Mouse (Mus musculus): ENCODE data around the gene Mapre1. TPM values are rescaled to one million over a fixed set of nuclear protein-coding genes. Genes with fewer than 3 reads are reported as not detected.

Gene Mapre1
- polyA plus RNA-seq, 1 experiment = 8.2 TPM

GRCm38 (mm10) chr2:153775472-153775871, 34.4 kb downstream of the Mapre1 start:
- H3K4me3 ChIP-seq (ENCODE audit: control insufficient read depth, low read depth, low read length) = no peak overlapping the region
- H3K27me3 ChIP-seq (ENCODE audit: control insufficient read depth, insufficient read depth, low read length) = no peaks in the 10 kb centered on the region
- peaks cover 15% of the 10 kb centered on the region for H3K4me1 ChIP-seq (ENCODE audit: control insufficient read depth, insufficient read depth, low read length)
- H3K36me3 ChIP-seq (ENCODE audit: control insufficient read depth, insufficient read depth, low read length) = no peaks in the 10 kb centered on the region; the same call in none of the 2 replicates
- no peak overlapping the region for H3K27ac ChIP-seq (ENCODE audit: control insufficient read depth, insufficient read depth, low read depth, low read length)
- TF ChIP-seq CTCF (IDR thresholded peaks at IDR 0.05; ENCODE audit: control insufficient read depth, insufficient read depth, insufficient replicate concordance, low read depth, low read length) (no peak), POLR2A (IDR thresholded peaks at IDR 0.05; ENCODE audit: control insufficient read depth, low read depth, low read length) (no peak)

GRCm38 (mm10) chr2:153778638-153779362, 37.7 kb downstream of the Mapre1 start:
- no peaks in the 10 kb centered on the region for H3K27me3 ChIP-seq (ENCODE audit: control insufficient read depth, insufficient read depth, low read length)
- H3K36me3 ChIP-seq (ENCODE audit: control insufficient read depth, insufficient read depth, low read length) = no peaks in the 10 kb centered on the region; the same call in none of the 2 replicates
- no peak; the same call in 1 of the 2 replicates for TF ChIP-seq CTCF (IDR thresholded peaks at IDR 0.05; ENCODE audit: control insufficient read depth, insufficient read depth, insufficient replicate concordance, low read depth, low read length)
- peak; percentile 87 for TF ChIP-seq POLR2A (IDR thresholded peaks at IDR 0.05; ENCODE audit: control insufficient read depth, low read depth, low read length)
- H3K27ac ChIP-seq (ENCODE audit: control insufficient read depth, insufficient read depth, low read depth, low read length) = peak overlapping the region; percentile 86
- H3K4me1 ChIP-seq (ENCODE audit: control insufficient read depth, insufficient read depth, low read length) = peaks cover 13% of the 10 kb centered on the region
- H3K4me3 ChIP-seq (ENCODE audit: control insufficient read depth, low read depth, low read length) = peak overlapping the region; percentile 83

DNA sequence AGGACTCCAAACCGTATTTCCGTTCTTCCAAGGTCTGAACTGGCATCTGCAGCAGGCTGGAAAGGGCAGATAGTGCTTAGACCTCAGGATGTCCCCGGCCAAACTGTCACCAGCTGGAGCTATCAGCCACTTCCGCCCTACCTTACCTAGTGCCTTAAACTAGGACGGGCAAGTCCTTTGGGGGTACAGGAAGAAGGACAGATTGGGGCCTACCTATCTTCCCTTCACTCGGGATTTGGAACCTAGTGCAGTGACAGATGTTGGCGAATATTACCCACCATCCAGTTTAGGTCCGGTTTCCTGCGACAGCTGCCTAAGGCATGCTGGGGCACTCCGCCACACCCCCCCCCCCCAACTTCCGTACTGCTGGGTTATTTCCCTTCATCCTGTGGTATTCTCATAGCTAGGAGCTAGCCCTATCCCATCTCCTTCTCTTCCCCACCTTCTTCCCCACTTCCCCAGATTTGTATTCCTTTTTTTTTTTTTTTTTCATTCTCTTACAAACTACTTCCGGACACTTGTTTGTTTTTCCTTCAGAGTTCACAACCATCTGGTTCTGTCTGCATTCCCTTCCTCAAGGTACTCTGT, 38.4 kb downstream of the Mapre1 start, which contains the start of gene Efcab8:
Gene Efcab8 (plus strand): TSS at position 538 of the 588 bp plus-strand sequence.
- Histone ChIP-seq H3K27me3 (ENCODE audit: control insufficient read depth, insufficient read depth, low read length) (no peaks in the 10 kb centered on the region), H3K4me3 (ENCODE audit: control insufficient read depth, low read depth, low read length) (peak within 1 kb of the TSS; percentile 83), H3K36me3 (ENCODE audit: control insufficient read depth, insufficient read depth, low read length) (no peaks in the 10 kb centered on the region; the same call in none of the 2 replicates), H3K27ac (ENCODE audit: control insufficient read depth, insufficient read depth, low read depth, low read length) (peak within 1 kb of the TSS; percentile 86), H3K4me1 (ENCODE audit: control insufficient read depth, insufficient read depth, low read length) (peaks cover 13% of the 10 kb centered on the region)
- TF ChIP-seq CTCF (IDR thresholded peaks at IDR 0.05; ENCODE audit: control insufficient read depth, insufficient read depth, insufficient replicate concordance, low read depth, low read length) (no peak), POLR2A (IDR thresholded peaks at IDR 0.05; ENCODE audit: control insufficient read depth, low read depth, low read length) (no peak)

- Histone ChIP-seq H3K27me3 (ENCODE audit: control insufficient read depth, insufficient read depth, low read length) (no peaks in the 10 kb centered on the region), H3K36me3 (ENCODE audit: control insufficient read depth, insufficient read depth, low read length) (no peaks in the 10 kb centered on the region; the same call in none of the 2 replicates), H3K27ac (ENCODE audit: control insufficient read depth, insufficient read depth, low read depth, low read length) (no peak overlapping the region), H3K4me3 (ENCODE audit: control insufficient read depth, low read depth, low read length) (no peak overlapping the region), H3K4me1 (ENCODE audit: control insufficient read depth, insufficient read depth, low read length) (peaks cover 13% of the 10 kb centered on the region)
- no peak for TF ChIP-seq POLR2A (IDR thresholded peaks at IDR 0.05; ENCODE audit: control insufficient read depth, low read depth, low read length)
- TF ChIP-seq CTCF (IDR thresholded peaks at IDR 0.05; ENCODE audit: control insufficient read depth, insufficient read depth, insufficient replicate concordance, low read depth, low read length) = no peak
These were observed 40.1 kb downstream of the Mapre1 start for GRCm38 (mm10) chr2:153781181-153781580.

GRCm38 (mm10) chr2:153784668-153785067, 43.6 kb downstream of the Mapre1 start:
- Histone ChIP-seq H3K4me3 (ENCODE audit: control insufficient read depth, low read depth, low read length) (no peak overlapping the region), H3K27me3 (ENCODE audit: control insufficient read depth, insufficient read depth, low read length) (no peaks in the 10 kb centered on the region), H3K4me1 (ENCODE audit: control insufficient read depth, insufficient read depth, low read length) (peaks cover 2% of the 10 kb centered on the region; the same call in 1 of the 2 replicates), H3K27ac (ENCODE audit: control insufficient read depth, insufficient read depth, low read depth, low read length) (no peak overlapping the region), H3K36me3 (ENCODE audit: control insufficient read depth, insufficient read depth, low read length) (no peaks in the 10 kb centered on the region; the same call in none of the 2 replicates)
- no peak for TF ChIP-seq POLR2A (IDR thresholded peaks at IDR 0.05; ENCODE audit: control insufficient read depth, low read depth, low read length)
- no peak for TF ChIP-seq CTCF (IDR thresholded peaks at IDR 0.05; ENCODE audit: control insufficient read depth, insufficient read depth, insufficient replicate concordance, low read depth, low read length)

DNA sequence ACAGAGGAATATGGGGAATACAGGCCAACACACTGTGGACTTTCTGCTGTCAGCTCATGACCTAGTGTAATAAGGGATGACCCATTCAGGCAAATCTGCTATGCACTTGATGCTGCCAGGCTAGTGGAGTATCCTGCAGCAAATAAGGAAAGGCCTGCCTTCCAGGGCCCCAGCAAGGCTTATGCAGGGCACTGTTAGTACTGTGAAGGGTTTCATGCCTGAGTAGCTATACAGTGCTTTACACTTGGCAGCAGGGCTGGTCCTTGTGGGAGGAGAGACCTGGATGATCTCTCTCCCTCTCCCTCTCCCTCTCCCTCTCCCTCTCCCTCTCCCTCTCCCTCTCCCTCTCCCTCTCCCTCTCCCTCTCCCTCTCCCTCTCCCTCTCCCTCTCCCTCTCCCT, 52.3 kb downstream of the Mapre1 start:
- H3K4me1 ChIP-seq (ENCODE audit: control insufficient read depth, insufficient read depth, low read length) = no peaks in the 10 kb centered on the region
- no peak for TF ChIP-seq POLR2A (IDR thresholded peaks at IDR 0.05; ENCODE audit: control insufficient read depth, low read depth, low read length)
- TF ChIP-seq CTCF (IDR thresholded peaks at IDR 0.05; ENCODE audit: control insufficient read depth, insufficient read depth, insufficient replicate concordance, low read depth, low read length) = no peak
- no peak overlapping the region for H3K27ac ChIP-seq (ENCODE audit: control insufficient read depth, insufficient read depth, low read depth, low read length)
- no peaks in the 10 kb centered on the region; the same call in 1 of the 2 replicates for H3K36me3 ChIP-seq (ENCODE audit: control insufficient read depth, insufficient read depth, low read length)
- H3K4me3 ChIP-seq (ENCODE audit: control insufficient read depth, low read depth, low read length) = no peak overlapping the region
- no peaks in the 10 kb centered on the region for H3K27me3 ChIP-seq (ENCODE audit: control insufficient read depth, insufficient read depth, low read length)

DNA sequence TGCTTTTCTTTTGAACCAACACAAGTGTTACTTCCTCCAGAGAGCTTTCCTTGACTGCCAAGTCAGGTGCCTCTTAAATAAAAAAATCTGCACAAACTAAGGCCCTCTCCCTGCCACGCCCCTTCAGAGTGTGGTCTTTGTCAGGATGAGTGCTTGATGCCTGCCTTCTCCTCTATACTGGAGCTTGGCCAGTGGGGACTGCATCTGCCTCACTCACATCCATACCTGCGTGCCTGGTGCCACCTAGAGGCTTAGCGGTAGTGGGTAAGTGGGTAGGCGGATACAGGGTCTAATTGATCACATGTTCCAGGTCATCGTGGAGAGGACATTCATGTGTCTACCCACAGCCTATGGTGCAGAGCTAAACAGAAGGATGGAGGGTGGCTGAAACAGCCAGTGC, 54.0 kb downstream of the Mapre1 start:
- H3K4me3 ChIP-seq (ENCODE audit: control insufficient read depth, low read depth, low read length) = no peak overlapping the region
- H3K27ac ChIP-seq (ENCODE audit: control insufficient read depth, insufficient read depth, low read depth, low read length) = no peak overlapping the region
- H3K4me1 ChIP-seq (ENCODE audit: control insufficient read depth, insufficient read depth, low read length) = no peaks in the 10 kb centered on the region
- no peaks in the 10 kb centered on the region; the same call in 1 of the 2 replicates for H3K36me3 ChIP-seq (ENCODE audit: control insufficient read depth, insufficient read depth, low read length)
- no peak for TF ChIP-seq POLR2A (IDR thresholded peaks at IDR 0.05; ENCODE audit: control insufficient read depth, low read depth, low read length)
- no peak for TF ChIP-seq CTCF (IDR thresholded peaks at IDR 0.05; ENCODE audit: control insufficient read depth, insufficient read depth, insufficient replicate concordance, low read depth, low read length)
- no peaks in the 10 kb centered on the region for H3K27me3 ChIP-seq (ENCODE audit: control insufficient read depth, insufficient read depth, low read length)
